Mouse (Mus musculus): ENCODE results near the gene Olfr812.
"Not testable (repeated sequence)": the region's sequence is repeated elsewhere in the genome, so short reads cannot be mapped to it uniquely, and the experiment has no call there.

Olfr812 gene

DNA sequence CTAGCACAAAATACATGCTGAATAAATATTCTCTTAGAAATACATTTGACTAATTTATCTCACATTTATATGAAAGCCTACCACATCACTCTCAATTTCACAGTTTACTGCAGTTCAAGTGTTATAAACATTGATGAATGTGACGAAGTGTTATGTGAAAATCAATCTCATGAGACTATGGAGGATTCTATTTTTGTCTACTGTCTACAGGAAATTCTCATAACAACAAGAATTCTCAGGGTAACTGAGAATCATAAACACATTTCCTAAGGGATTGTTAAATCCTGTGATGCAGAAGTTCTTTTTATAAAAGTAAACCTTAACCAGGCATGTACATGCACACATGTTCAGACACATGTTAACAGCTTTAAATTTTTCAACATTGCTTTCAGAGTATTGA lies at the start of gene Olfr812:
Olfr812 (minus strand) TSS at position 101 of the 400 bp plus-strand sequence.
- DNase-seq (ENCODE audit: inconsistent age in 2 of 2, low spot score in 1 of 2): no peak

DNA sequence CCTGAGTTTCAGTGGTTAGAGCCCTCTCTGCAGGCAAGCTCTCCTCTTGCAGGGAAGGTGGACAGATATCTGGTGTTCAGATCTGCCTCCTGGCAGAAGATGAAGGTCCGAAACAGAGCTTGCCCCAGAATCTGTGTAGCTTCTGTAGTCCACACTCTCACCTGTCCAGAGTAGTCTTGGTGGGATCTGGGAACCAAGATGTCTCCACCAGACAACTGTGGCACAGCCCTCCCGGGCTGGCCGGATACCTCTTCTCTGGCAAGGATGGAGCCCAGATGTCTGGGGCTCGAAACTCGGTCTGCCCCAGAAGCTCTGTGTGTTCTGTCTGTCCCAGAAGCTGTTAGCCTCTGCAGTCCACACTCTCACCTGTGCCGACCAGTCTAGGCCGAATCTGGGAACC lies 40.0 kb upstream of the Olfr812 start:
- DNase-seq (ENCODE audit: inconsistent age in 2 of 2, low spot score in 1 of 2): no peak

DNA sequence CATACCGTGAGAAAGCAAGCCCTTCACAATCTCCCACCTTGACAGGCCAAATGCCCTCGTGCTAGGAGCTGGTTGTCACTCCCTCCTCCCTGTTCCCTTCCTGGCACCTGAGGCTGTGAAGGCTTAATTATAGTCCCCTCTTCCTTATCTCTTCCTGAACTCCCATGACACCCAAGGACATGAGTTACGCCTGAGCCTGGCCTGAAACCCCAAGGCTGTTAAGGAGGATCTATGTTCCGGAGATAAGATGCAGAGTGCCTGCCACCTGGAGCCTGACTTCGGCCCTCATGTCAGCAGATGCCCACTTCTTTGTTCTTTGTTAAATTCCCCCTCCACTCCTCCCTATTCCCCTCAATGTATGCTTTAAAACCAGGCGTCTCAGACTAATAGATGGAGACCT lies 39.6 kb upstream of the Olfr812 start:
- not testable (repeated sequence) for DNase-seq (ENCODE audit: inconsistent age in 2 of 2, low spot score in 1 of 2)

DNA sequence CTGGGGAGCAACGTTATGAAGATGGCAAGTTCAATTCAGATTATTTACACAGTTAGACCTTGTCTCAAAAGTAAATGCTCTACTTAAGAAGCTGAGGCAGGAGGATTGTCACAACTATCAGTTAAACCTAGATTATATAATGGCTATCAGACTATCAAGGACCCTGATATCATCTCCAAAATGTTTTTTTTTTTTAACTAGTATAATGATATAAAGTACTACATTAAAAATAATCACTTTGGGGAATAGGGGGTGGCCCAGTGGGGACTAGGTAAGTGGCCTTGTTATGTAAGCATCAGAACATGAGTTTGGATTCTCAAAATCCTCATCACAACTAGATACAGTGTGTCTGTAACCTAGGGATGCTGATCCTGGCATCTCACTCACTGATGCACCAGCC lies 33.9 kb upstream of the Olfr812 start, which contains the start of gene Olfr814:
Olfr814 (minus strand) TSS at position 101 of the 400 bp plus-strand sequence.
- DNase-seq (ENCODE audit: inconsistent age in 2 of 2, low spot score in 1 of 2): not testable (repeated sequence)

DNA sequence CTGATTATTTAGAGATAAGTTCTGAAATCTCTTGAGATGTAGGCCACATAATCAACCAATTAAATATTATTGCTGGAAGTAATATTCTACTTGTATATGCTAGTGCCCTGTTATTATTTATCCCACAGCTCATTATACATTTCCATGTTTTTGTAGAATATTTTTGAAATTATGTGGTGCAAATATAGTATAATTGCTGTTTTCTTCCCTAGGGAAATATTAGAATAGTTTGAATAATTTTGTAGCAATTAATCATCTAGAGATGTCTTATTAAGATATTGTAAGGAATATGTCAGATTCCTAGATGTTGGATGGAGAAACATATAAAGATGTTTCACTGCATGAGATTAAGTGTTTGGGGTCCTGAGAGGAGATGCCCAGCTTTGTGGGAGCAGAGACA lies 9.2 kb upstream of the Olfr812 start, which contains the start of gene Olfr813:
Olfr813 (plus strand) TSS at position 301 of the 400 bp plus-strand sequence.
- no peak for DNase-seq (ENCODE audit: inconsistent age in 2 of 2, low spot score in 1 of 2)

DNA sequence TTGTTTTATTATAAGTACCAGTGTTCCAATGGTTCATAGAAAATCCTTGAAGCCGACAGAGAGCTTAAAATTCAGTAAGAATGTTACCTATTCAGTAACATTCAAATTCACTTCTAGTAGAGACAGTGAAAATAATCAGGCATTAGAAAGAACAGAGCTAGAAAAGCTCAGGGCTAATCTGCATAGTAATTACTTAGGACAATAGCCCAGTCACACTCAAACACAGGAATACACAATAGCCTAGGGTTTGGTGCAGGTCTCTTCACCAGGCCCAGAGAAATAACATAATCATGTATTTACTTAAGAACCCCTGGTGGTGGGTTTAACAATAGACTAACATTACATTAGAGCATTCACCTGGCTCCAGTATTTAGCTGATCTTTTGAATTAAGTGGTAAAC lies 1.4 kb upstream of the Olfr812 start:
- DNase-seq (ENCODE audit: inconsistent age in 2 of 2, low spot score in 1 of 2): no peak

DNA sequence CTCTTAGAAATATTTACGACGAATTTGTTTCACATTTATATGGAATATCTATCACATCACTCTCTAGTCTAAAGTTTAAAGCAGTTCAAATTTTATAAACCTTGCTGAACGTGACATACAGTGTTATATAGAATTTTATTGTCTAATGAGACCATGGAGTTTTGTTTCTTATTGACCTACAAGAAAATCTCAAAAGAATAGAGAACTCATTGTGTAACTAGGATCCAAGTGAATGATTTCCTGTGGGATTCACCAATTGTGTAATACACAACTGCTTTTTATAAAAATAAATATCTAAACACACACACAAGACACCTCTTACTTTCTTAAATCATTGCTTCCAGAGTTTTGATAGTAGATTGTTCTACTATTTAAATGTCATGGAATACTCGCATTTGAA lies 41.6 kb downstream of the Olfr812 start, which contains the start of gene Olfr811:
Olfr811 (minus strand) TSS at position 101 of the 400 bp plus-strand sequence.
- no peak for DNase-seq (ENCODE audit: inconsistent age in 2 of 2, low spot score in 1 of 2)

DNA sequence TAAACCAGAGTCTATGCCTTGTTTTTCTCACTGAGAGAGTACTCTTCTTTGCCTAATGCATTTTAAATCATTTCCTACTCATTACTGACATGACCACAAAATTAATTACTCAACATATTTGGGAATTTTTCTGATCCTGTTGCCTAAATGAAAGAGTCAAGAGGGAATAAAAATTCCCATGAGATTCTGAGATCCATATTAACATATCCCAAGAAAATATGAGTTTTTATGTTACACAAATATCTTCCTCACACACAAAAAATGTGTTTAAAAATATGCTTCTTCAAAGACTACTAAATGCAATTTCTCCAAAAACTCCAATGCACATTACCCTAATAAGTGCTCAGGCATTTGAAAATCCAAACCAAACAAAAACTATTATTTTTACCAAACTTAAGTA lies 51.1 kb downstream of the Olfr812 start, which contains the start of gene Olfr810:
Olfr810 (minus strand) TSS at position 101 of the 400 bp plus-strand sequence.
- no peak for DNase-seq (ENCODE audit: inconsistent age in 2 of 2, low spot score in 1 of 2)

All from adrenal gland, adult (tissue).